Mouse (Mus musculus) embryonic fibroblast, embryonic 13.5 days (primary cell): Measurements from ENCODE around the gene BC049352. TPM values are rescaled to one million over a fixed set of nuclear protein-coding genes. Genes with fewer than 3 reads are reported as not detected.

ENCODE experiments used
- H3K27ac ChIP-seq: 2 replicates; pipeline ENCODE4 v1.5.1; 2012; ENCODE audit warnings: low read length, control low read depth, inconsistent platforms; ENCODE audit not compliant: insufficient read depth
- H3K4me1 ChIP-seq: 2 replicates; pipeline ENCODE4 v1.6.1; 2011; ENCODE audit warnings: low read length; ENCODE audit not compliant: control insufficient read depth, insufficient read depth
- H3K4me3 ChIP-seq: 2 replicates; pipeline ENCODE4 v1.5.1; 2011; ENCODE audit warnings: mild to moderate bottlenecking, control low read depth, low read length; ENCODE audit not compliant: insufficient read depth
- CTCF ChIP-seq: IDR thresholded peaks from 2 replicates; pipeline ENCODE4 v1.5.1; 2011; ENCODE audit warnings: mild to moderate bottlenecking, control low read depth, low read length, moderate library complexity, borderline replicate concordance; ENCODE audit not compliant: insufficient read depth
- POLR2A ChIP-seq: IDR thresholded peaks from 2 replicates; pipeline ENCODE4 v1.6.1; 2011; ENCODE audit warnings: low read depth, mild to moderate bottlenecking, control low read depth, low read length, moderate library complexity
- polyA plus RNA-seq: library from polyadenylated mRNA; stranded (reverse); fragments of >200 nt; gene quantifications from 2 replicates; pipeline ENCODE4 v1.2.4, GENCODE M21; 2011; ENCODE audit warnings: low read depth; ENCODE audit not compliant: missing spikeins, insufficient read length

The BC049352 gene
- polyA plus RNA-seq, 1 experiment, result not detected

- no peaks in the 10 kb centered on the region for H3K4me1 ChIP-seq
- no peak overlapping the region for H3K27ac ChIP-seq
- no peak for TF ChIP-seq POLR2A
- TF ChIP-seq CTCF, result no peak
- no peak overlapping the region for H3K4me3 ChIP-seq
These were observed 7.1 kb downstream of the BC049352 start for GRCm38 (mm10) chr9:45188570-45189563.

- TF ChIP-seq CTCF (no peak), POLR2A (no peak)
- H3K27ac ChIP-seq, result no peak overlapping the region
- no peak overlapping the region for H3K4me3 ChIP-seq
- H3K4me1 ChIP-seq, result no peaks in the 10 kb centered on the region
These were observed 7.9 kb downstream of the BC049352 start for GRCm38 (mm10) chr9:45189661-45190174.

GRCm38 (mm10) chr9:45195468-45195867, 13.7 kb downstream of the BC049352 start:
- TF ChIP-seq POLR2A (no peak), CTCF (no peak)
- no peak overlapping the region for H3K4me3 ChIP-seq
- no peaks in the 10 kb centered on the region for H3K4me1 ChIP-seq
- H3K27ac ChIP-seq, result no peak overlapping the region

- no peak overlapping the region for H3K27ac ChIP-seq
- TF ChIP-seq POLR2A (no peak), CTCF (no peak)
These were observed 14.5 kb downstream of the BC049352 start for GRCm38 (mm10) chr9:45196125-45196830.

GRCm38 (mm10) chr9:45197549-45197948, 15.7 kb downstream of the BC049352 start:
- H3K4me1 ChIP-seq, result no peaks in the 10 kb centered on the region
- H3K27ac ChIP-seq, result no peak overlapping the region
- no peak for TF ChIP-seq POLR2A
- H3K4me3 ChIP-seq, result no peak overlapping the region

More at GRCm38 (mm10) chr9:45196125-45196830, 14.5 kb downstream of the BC049352 start:
- H3K4me1 ChIP-seq, result no peaks in the 10 kb centered on the region
- H3K4me3 ChIP-seq, result no peak overlapping the region

- TF ChIP-seq POLR2A (no peak), CTCF (no peak)
These were observed 19.6 kb downstream of the BC049352 start for GRCm38 (mm10) chr9:45201319-45201947.

DNA sequence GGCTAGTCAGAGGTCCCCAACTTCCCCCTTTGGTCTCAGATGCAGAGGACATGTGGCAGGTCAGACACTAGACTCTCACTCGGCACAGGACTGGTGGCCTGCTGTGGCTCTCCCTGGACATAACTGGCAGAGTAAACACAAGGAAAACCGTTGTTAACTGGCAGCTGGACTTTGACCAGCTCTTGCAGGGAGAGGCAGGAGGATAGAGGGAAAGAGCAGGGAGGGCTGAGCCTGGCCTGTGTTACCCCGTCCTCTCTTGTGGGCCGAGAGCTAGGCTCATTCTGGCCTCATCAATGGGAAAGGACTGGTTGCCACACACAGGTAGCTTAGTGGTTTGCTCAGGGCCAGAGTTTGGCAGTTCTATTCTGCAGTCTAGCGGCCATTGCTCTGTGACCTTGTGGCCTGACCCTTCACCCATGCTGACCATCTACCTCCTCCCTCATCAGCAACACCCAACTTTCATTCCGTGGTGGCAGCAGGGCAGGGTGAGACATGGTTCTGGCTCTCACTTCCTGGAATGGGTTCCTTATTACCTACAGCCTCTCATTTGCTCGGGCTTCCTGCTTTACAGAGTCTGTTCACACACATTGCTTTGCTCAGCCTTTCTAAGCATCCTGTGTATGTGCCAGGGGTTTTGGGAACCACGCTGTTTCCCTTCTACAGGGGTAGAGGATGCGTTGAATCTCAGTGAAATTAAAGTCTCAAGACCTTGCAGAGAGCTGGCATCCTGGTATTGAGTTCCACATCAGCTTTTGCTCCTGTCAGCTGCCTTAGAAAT, 20.4 kb downstream of the BC049352 start:
- no peak overlapping the region for H3K27ac ChIP-seq
- H3K4me1 ChIP-seq, result no peaks in the 10 kb centered on the region
- H3K4me3 ChIP-seq, result no peak overlapping the region
- TF ChIP-seq POLR2A (no peak), CTCF (no peak)

More at GRCm38 (mm10) chr9:45201319-45201947, 19.6 kb downstream of the BC049352 start:
- Histone ChIP-seq H3K27ac (no peak overlapping the region), H3K4me1 (no peaks in the 10 kb centered on the region), H3K4me3 (no peak overlapping the region)

- H3K27ac ChIP-seq, result no peak within 1 kb of the TSS
- H3K4me3 ChIP-seq, result no peak within 1 kb of the TSS
- TF ChIP-seq POLR2A (no peak), CTCF (no peak)
- no peaks in the 10 kb centered on the region for H3K4me1 ChIP-seq
These were observed 22.1 kb downstream of the BC049352 start, which contains the start of gene Tmprss4 for GRCm38 (mm10) chr9:45203797-45204410. Gene Tmprss4, minus strand, starts transcription at chr9:45204092.

GRCm38 (mm10) chr9:45205143-45205542, 23.3 kb downstream of the BC049352 start:
- no peak overlapping the region for H3K4me3 ChIP-seq
- no peaks in the 10 kb centered on the region for H3K4me1 ChIP-seq
- H3K27ac ChIP-seq, result no peak overlapping the region
- TF ChIP-seq POLR2A (no peak), CTCF (no peak)
